Mouse (Mus musculus) E14TG2a.4 (cell line): ENCODE data around the gene Zfp949.
"Not testable (repeated sequence)": the region's sequence is repeated elsewhere in the genome, so short reads cannot be mapped to it uniquely, and the experiment has no call there.

Experiments
- H3K27me3 ChIP-seq: 2 replicates; pipeline ENCODE4 v1.6.1; 2014; ENCODE audit warnings: low read length, control low read depth; ENCODE audit not compliant: insufficient read depth
- H3K36me3 ChIP-seq: 2 replicates; pipeline ENCODE4 v1.6.1; 2014; ENCODE audit warnings: low read length, control low read depth; ENCODE audit not compliant: insufficient read depth
- H3K4me1 ChIP-seq: replicated peaks from 2 replicates; pipeline ENCODE4 v1.6.1; 2014; ENCODE audit warnings: low read depth, low read length, control low read depth
- H3K4me3 ChIP-seq: replicated peaks from 2 replicates; pipeline ENCODE4 v1.5.1; 2014; ENCODE audit warnings: mild to moderate bottlenecking, low read length
- H3K9me3 ChIP-seq: 2 replicates; pipeline ENCODE4 v1.6.1; 2014; ENCODE audit warnings: low read length, control low read depth
- CTCF ChIP-seq: conservative IDR thresholded peaks from 2 replicates; pipeline ENCODE4 v1.5.1; 2014; ENCODE audit warnings: low read length
- NANOG ChIP-seq: IDR thresholded peaks from 2 replicates; pipeline ENCODE4 v1.6.1; 2014; ENCODE audit warnings: borderline replicate concordance, low read length, mixed read lengths
- POU5F1 ChIP-seq: IDR thresholded peaks from 2 replicates; pipeline ENCODE4 v1.6.1; 2014; ENCODE audit warnings: low read length, borderline replicate concordance

Gene Zfp949

DNA sequence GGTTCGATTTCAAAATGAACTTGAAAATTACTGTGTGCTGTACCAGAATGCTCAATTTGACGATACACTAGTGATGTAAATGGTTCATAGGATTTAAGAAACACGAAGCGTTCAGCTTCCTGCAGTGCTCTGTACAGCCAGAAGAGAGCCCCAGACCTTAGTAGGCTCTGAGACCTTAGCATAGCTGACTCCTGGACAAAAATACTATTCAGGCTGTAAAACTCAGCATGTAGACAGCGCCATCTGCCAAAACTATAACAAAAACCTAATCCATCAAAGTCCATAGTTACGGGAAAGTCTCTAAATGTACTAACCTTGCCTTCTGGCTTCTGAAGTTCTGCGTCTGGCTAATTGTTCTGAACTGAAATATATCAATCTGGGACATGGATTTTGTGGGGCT lies 550 bp upstream of the Zfp949 start:
- H3K36me3 ChIP-seq: no peaks in the 10 kb centered on the region
- no peak for TF ChIP-seq NANOG
- TF ChIP-seq CTCF: peak; percentile 25; the same call in 1 of the 2 replicates
- TF ChIP-seq POU5F1: no peak
- H3K4me3 ChIP-seq: peak overlapping the region; percentile 97
- H3K9me3 ChIP-seq: no peaks in the 10 kb centered on the region
- H3K4me1 ChIP-seq: peaks cover 18% of the 10 kb centered on the region
- no peaks in the 10 kb centered on the region for H3K27me3 ChIP-seq

- Histone ChIP-seq H3K27me3 (no peaks in the 10 kb centered on the region), H3K4me1 (peaks cover 18% of the 10 kb centered on the region), H3K4me3 (peak overlapping the region; percentile 97), H3K36me3 (no peaks in the 10 kb centered on the region), H3K9me3 (no peaks in the 10 kb centered on the region)
- TF ChIP-seq POU5F1 (no peak), NANOG (no peak), CTCF (no peak)
These were observed 760 bp downstream of the Zfp949 start for GRCm38 (mm10) chr9:88548614-88548945.

DNA sequence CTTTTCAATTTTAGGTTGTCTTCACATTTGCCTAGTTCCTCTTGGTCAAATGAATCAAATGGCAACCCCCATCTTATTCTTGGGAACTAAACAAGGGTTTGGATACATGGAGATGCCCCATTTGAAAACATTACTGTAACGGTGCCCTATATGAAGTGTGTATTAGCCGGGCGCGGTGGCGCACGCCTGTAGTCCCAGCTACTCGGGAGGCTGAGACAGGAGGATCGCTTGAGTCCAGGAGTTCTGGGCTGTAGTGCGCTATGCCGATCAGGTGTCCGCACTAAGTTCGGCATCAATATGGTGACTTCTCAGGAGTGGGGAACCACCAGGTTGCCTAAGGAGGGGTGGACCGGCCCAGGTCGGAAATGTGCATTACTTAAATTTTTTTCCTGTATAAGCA lies 5.3 kb downstream of the Zfp949 start:
- H3K9me3 ChIP-seq: no peaks in the 10 kb centered on the region
- peaks cover 9% of the 10 kb centered on the region for H3K36me3 ChIP-seq
- no peak for TF ChIP-seq CTCF
- TF ChIP-seq POU5F1: no peak
- no peak for TF ChIP-seq NANOG
- H3K4me3 ChIP-seq: no peak overlapping the region
- peaks cover 12% of the 10 kb centered on the region for H3K4me1 ChIP-seq
- no peaks in the 10 kb centered on the region for H3K27me3 ChIP-seq

DNA sequence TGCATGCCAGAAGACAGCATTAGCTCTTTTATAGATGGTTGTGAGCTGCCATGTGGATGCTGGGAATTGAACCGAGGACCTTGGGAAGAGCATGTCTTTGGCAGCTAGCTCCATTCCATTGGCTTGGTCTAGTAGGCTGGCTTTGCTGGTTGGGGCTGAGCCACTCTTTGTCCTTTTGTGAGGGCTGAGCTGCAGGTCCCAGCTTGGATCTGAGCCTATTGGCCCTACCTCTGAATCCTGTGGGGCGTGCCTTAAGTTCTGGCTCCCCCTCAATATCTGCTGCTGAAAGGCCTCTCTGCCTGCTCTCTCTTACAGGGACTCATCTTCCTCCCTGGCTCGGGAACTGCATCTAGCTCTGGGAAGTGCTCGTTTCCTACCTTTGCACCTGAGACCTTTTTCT lies 10.3 kb downstream of the Zfp949 start:
- Histone ChIP-seq H3K27me3 (no peaks in the 10 kb centered on the region), H3K36me3 (peaks cover 39% of the 10 kb centered on the region), H3K4me3 (no peak overlapping the region), H3K4me1 (0 out of 2 replicates have a peak, but pooled peaks cover 3% of the 10 kb centered on the region), H3K9me3 (peaks cover 4% of the 10 kb centered on the region; the same call in 1 of the 2 replicates)
- no peak for TF ChIP-seq POU5F1
- no peak for TF ChIP-seq NANOG
- no peak for TF ChIP-seq CTCF

- not testable (repeated sequence) for H3K9me3 ChIP-seq, H3K4me1 ChIP-seq, H3K4me3 ChIP-seq, H3K27me3 ChIP-seq
- peaks cover 35% of the 10 kb centered on the region for H3K36me3 ChIP-seq
These were observed 13.7 kb downstream of the Zfp949 start for GRCm38 (mm10) chr9:88561476-88561875.

DNA sequence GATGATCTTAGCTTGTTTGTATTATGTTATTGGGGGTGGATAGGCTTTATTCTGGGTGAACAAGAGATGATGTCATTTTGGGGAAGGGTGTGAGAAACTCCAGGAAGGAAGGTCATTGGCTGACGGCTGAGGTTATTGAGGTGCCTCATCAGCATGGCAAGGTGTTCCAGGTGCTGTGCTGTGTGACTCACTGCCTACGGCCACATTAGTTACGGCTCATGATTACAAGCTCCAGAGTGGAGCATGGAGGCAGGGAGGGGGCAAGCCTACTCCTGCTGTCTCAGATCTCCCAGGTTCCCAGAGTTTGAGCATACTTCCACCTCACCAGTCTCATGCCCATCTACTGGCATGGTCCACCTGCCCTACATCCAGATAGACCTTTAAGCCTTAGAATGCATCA lies 22.7 kb downstream of the Zfp949 start:
- H3K27me3 ChIP-seq, H3K4me1 ChIP-seq, H3K9me3 ChIP-seq, H3K4me3 ChIP-seq: not testable (repeated sequence)
- peaks cover 35% of the 10 kb centered on the region for H3K36me3 ChIP-seq

DNA sequence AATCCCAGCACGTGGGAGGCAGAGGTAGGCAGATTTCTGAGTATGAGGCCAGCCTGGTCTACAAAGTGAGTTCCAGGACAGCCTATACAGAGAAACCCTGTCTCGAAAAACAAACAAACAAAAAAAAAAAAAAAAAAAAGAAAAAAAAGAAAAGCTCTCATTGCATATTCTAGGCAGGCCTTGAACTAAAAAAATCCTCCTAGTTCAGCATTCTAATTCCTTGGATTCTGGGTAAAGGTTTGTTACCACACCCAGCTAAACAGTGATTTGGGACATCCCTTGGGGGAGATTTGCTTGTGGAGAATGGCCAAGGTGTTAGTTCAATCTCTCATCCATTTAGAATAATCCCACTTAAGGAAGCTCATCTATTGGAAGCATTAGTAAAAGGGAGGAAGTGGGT lies 32.8 kb downstream of the Zfp949 start, which contains the start of gene Trim43a:
Trim43a (plus strand) TSS at position 301 of the 400 bp plus-strand sequence.
- not testable (repeated sequence) for H3K4me1 ChIP-seq, H3K36me3 ChIP-seq, H3K27me3 ChIP-seq, H3K4me3 ChIP-seq, H3K9me3 ChIP-seq

DNA sequence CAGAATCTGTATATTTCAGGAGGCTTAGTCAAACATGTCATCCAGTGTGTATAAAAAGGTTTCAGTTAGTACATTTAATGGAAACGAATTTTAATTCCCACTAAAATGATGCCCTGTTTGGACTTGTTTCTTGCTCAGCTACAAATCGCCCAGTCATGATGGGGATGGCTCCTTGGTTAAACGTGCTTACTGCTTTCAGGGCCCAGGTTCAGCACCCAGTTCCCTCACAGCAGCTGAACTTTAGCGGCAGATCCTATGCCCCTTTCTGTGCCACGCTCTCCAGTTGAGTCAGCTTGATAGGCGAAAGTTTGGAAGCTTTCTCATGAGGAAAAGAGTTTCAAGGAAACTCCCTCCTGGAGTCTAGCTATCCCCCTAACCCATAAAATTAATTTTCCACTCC lies 45.9 kb downstream of the Zfp949 start:
- H3K36me3 ChIP-seq, H3K4me3 ChIP-seq, H3K4me1 ChIP-seq, H3K27me3 ChIP-seq, H3K9me3 ChIP-seq: not testable (repeated sequence)

DNA sequence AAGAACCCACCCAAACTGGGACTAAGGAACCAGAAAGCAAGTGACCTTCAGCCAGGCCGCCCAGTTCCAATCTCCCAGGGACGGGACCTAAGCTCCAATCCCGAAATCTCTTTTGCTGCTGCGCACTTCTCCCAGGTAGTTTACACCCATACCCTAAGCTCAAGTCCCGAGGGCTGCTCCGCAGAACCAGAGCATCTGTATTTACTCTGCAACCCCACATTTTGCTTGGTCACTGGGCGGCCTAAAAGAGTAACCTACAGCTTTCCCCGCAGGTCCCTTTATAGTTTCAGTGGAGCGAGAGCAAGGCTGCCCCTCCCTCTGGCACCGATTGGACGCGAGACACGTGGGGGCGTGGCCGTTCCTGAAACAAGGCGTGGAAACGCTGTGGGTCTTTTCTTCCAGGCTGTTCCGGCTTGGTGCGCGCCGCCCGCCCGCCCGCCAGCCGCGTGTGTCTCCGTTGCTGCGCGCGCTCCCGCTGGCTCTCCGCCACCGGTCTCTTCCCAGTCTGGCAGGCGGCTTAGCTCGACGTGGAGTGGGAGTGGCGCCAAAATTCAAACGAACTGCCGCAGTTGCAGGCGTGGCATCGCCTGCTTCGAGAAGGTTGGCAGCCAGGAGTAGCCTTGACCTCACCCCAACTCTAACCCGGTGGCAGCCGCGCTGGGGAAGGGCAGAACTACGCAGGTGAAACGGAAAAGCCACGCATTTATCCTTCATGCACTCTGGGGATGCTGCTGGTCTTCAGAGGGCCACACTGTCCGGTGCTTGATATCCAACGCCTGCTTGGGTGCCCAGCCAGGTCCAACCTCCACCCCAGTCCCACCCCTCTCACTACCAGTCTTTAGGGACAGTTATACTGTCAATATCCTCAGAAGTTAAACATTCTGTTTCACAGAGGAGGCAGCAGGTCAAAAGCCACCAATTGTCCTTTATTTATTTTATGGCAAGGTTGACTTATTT lies 51.7 kb downstream of the Zfp949 start:
- H3K4me1 ChIP-seq, H3K27me3 ChIP-seq, H3K36me3 ChIP-seq, H3K9me3 ChIP-seq: not testable (repeated sequence)
- peak overlapping the region; percentile 70 for H3K4me3 ChIP-seq
